Mouse (Mus musculus): ENCODE measurements around the gene Gm30191. TPM values are rescaled to one million over a fixed set of nuclear protein-coding genes. Genes with fewer than 3 reads are reported as not detected.

Gm30191 gene
- total and polyA plus RNA-seq, 3 experiments = not detected

- no peaks in the 10 kb centered on the region for H3K79me2 ChIP-seq (replicated peaks; ENCODE audit: control insufficient read depth, extremely low read depth, insufficient read depth, poor library complexity, severe bottlenecking)
- in situ Hi-C loops (cut with MboI; ENCODE audit: low pct_ligation_motif_present, low pct_unique_long_range_greater_than_20kb, low sequenced_read_pairs) (loop anchor here (25.0 kb wide), 1 partner anchor 236 kb away; the partner anchor contains the start of gene Paqr7), dilution Hi-C loops (cut with MboI; ENCODE audit: extremely low pct_ligation_motif_present, extremely low pct_unique_long_range_greater_than_20kb, low sequenced_read_pairs) (no loop called here)
- DNase-seq (ENCODE audit: extremely low read depth) = no peak
- H3K4me1 ChIP-seq (ENCODE audit: control insufficient read depth in 1 of 2, insufficient read depth in 2 of 2) = peaks cover 3 to 5% of the 10 kb centered on the region in 2 experiments; a peak in 3 of 4 replicates
- TF ChIP-seq SIN3A (IDR thresholded peaks at IDR 0.05; ENCODE audit: low read length) (no peak), ELF1 (IDR thresholded peaks at IDR 0.05; ENCODE audit: low read depth, low read length) (no peak), PAX5 (IDR thresholded peaks at IDR 0.05; ENCODE audit: low read length) (no peak), USF2 (conservative IDR thresholded peaks at IDR 0.05; ENCODE audit: low read depth, low read length) (no peak), E2F4 (IDR thresholded peaks at IDR 0.05; ENCODE audit: insufficient replicate concordance, low read depth, low read length) (no peak), UBTF (IDR thresholded peaks at IDR 0.05; ENCODE audit: low read depth, low read length) (no peak), JUND (conservative IDR thresholded peaks at IDR 0.05; ENCODE audit: low read depth, low read length) (no peak), MAZ (IDR thresholded peaks at IDR 0.05; ENCODE audit: low read depth, low read length) (no peak), MAFK (IDR thresholded peaks at IDR 0.05; ENCODE audit: insufficient replicate concordance, low read length) (no peak), NELFE (IDR thresholded peaks at IDR 0.05; ENCODE audit: low read depth, low read length) (no peak), KAT2A (IDR thresholded peaks at IDR 0.05; ENCODE audit: insufficient replicate concordance, low read length) (no peak), ZNF384 (IDR thresholded peaks at IDR 0.05; ENCODE audit: low read depth, low read length) (no peak)
- H3K27me3 ChIP-seq (replicated peaks) = peaks cover 83% of the 10 kb centered on the region
- no peak overlapping the region for H3K27ac ChIP-seq (ENCODE audit: insufficient read depth, low read depth)
- no peak overlapping the region for H3K9ac ChIP-seq (ENCODE audit: insufficient read depth, low read depth)
- no peak overlapping the region for H3K4me3 ChIP-seq (replicated peaks in 1 of 3; ENCODE audit: low read depth in 2 of 3, low read length in 2 of 3, poor library complexity in 1 of 3)
- no peak overlapping the region for H3K4me2 ChIP-seq (ENCODE audit: insufficient read depth, low read depth, poor library complexity, severe bottlenecking)
- H3K36me3 ChIP-seq (replicated peaks in 1 of 2; ENCODE audit: control insufficient read depth in 1 of 2, insufficient read depth in 1 of 2, low read length in 1 of 2) = no peaks in the 10 kb centered on the region
- H3K9me3 ChIP-seq (replicated peaks; ENCODE audit: low read length) = peaks cover 12% of the 10 kb centered on the region
Observed at GRCm38 (mm10) chr4:134251241-134252130, 4.8 kb downstream of the Gm30191 start.

GRCm38 (mm10) chr4:134252131-134252910 lies 5.6 kb downstream of the Gm30191 start:
- in situ Hi-C loops (cut with MboI; ENCODE audit: low pct_ligation_motif_present, low pct_unique_long_range_greater_than_20kb, low sequenced_read_pairs) = loop anchor here (25.0 kb wide), 1 partner anchor 235 kb away; the partner anchor contains the start of gene Paqr7
- Histone ChIP-seq H3K27ac (ENCODE audit: insufficient read depth, low read depth) (no peak overlapping the region), H3K9ac (ENCODE audit: insufficient read depth, low read depth) (no peak overlapping the region), H3K9me3 (replicated peaks; ENCODE audit: low read length) (peaks cover 12% of the 10 kb centered on the region), H3K27me3 (replicated peaks) (peaks cover 75% of the 10 kb centered on the region), H3K36me3 (replicated peaks in 1 of 2; ENCODE audit: control insufficient read depth in 1 of 2, insufficient read depth in 1 of 2, low read length in 1 of 2) (no peaks in the 10 kb centered on the region), H3K4me1 (ENCODE audit: control insufficient read depth in 1 of 2, insufficient read depth in 2 of 2) (peaks cover 3 to 5% of the 10 kb centered on the region in 2 experiments; a peak in 3 of 4 replicates), H3K4me2 (ENCODE audit: insufficient read depth, low read depth, poor library complexity, severe bottlenecking) (no peak overlapping the region), H3K79me2 (replicated peaks; ENCODE audit: control insufficient read depth, extremely low read depth, insufficient read depth, poor library complexity, severe bottlenecking) (no peaks in the 10 kb centered on the region), H3K4me3 (replicated peaks in 1 of 3; ENCODE audit: low read depth in 2 of 3, low read length in 2 of 3, poor library complexity in 1 of 3) (no peak overlapping the region)
- TF ChIP-seq IRF4 (IDR thresholded peaks at IDR 0.05; ENCODE audit: low read depth, low read length) = no peak
- no peak for TF ChIP-seq ETS1 (conservative IDR thresholded peaks at IDR 0.05; ENCODE audit: low read depth, low read length)
- TF ChIP-seq RCOR1 (conservative IDR thresholded peaks at IDR 0.05; ENCODE audit: low read depth, low read length) = no peak
- no peak for TF ChIP-seq SMC3 (IDR thresholded peaks at IDR 0.05; ENCODE audit: low read depth, low read length)
- no peak for TF ChIP-seq MAX (IDR thresholded peaks at IDR 0.05; ENCODE audit: low read length)
- no peak for TF ChIP-seq POLR2AphosphoS2 (IDR thresholded peaks at IDR 0.05; ENCODE audit: low read depth, low read length)
- TF ChIP-seq ZNF384 (IDR thresholded peaks at IDR 0.05; ENCODE audit: low read depth, low read length) = no peak
- no peak for TF ChIP-seq E2F4 (IDR thresholded peaks at IDR 0.05; ENCODE audit: insufficient replicate concordance, low read depth, low read length)
- no peak for TF ChIP-seq NRF1 (IDR thresholded peaks at IDR 0.05; ENCODE audit: low read depth, low read length)
- no peak for TF ChIP-seq CHD1 (IDR thresholded peaks at IDR 0.05; ENCODE audit: low read depth, low read length)
- no peak for TF ChIP-seq GABPA (IDR thresholded peaks at IDR 0.05; ENCODE audit: insufficient replicate concordance, low read depth, low read length)
- TF ChIP-seq USF2 (conservative IDR thresholded peaks at IDR 0.05; ENCODE audit: low read depth, low read length) = no peak
- TF ChIP-seq POLR2A (IDR thresholded peaks at IDR 0.05; ENCODE audit: low read depth, low read length) = no peak
- no peak for TF ChIP-seq TBP (conservative IDR thresholded peaks at IDR 0.05; ENCODE audit: low read depth, low read length)
- TF ChIP-seq ZC3H11A (IDR thresholded peaks at IDR 0.05; ENCODE audit: low read depth, low read length) = no peak
- TF ChIP-seq MEF2A (IDR thresholded peaks at IDR 0.05; ENCODE audit: borderline replicate concordance, low read depth, low read length) = no peak
- TF ChIP-seq ZKSCAN1 (IDR thresholded peaks at IDR 0.05; ENCODE audit: borderline replicate concordance, low read depth, low read length) = no peak
- TF ChIP-seq TCF12 (IDR thresholded peaks at IDR 0.05; ENCODE audit: low read depth, low read length) = no peak
- no peak for TF ChIP-seq MAZ (IDR thresholded peaks at IDR 0.05; ENCODE audit: low read depth, low read length)
- DNase-seq (ENCODE audit: extremely low read depth) = no peak
- dilution Hi-C loops (cut with MboI; ENCODE audit: extremely low pct_ligation_motif_present, extremely low pct_unique_long_range_greater_than_20kb, low sequenced_read_pairs) = no loop called here

All from CH12.LX (cell line).